Mouse (Mus musculus) cortical plate, adult 2 months (tissue): ENCODE measurements around the gene Aknad1. TPM values are rescaled to one million over a fixed set of nuclear protein-coding genes. Genes with fewer than 3 reads are reported as not detected.

Experiments used
- H3K27ac ChIP-seq: fragments of 200-500 bp; 2 replicates; pipeline ENCODE4 v1.5.1; 2012; ENCODE audit warnings: low read length, control low read depth, inconsistent platforms; ENCODE audit not compliant: insufficient read depth
- H3K4me1 ChIP-seq: fragments of 200-500 bp; 2 replicates; pipeline ENCODE4 v1.6.1; 2011; ENCODE audit warnings: low read length; ENCODE audit not compliant: control insufficient read depth, insufficient read depth
- H3K4me3 ChIP-seq: fragments of 200-500 bp; 2 replicates; pipeline ENCODE4 v1.5.1; 2011; ENCODE audit warnings: mild to moderate bottlenecking, low read length, control low read depth; ENCODE audit not compliant: insufficient read depth
- CTCF ChIP-seq: fragments of 200-500 bp; IDR thresholded peaks from 2 replicates; pipeline ENCODE4 v1.5.1; 2011; ENCODE audit warnings: mild to moderate bottlenecking, control low read depth, low read length; ENCODE audit not compliant: insufficient read depth; ENCODE audit errors: extremely low read depth
- POLR2A ChIP-seq: fragments of 200-500 bp; IDR thresholded peaks from 2 replicates; pipeline ENCODE4 v1.6.1; 2011; ENCODE audit warnings: mild to moderate bottlenecking, low read length, control low read depth; ENCODE audit not compliant: insufficient read depth; ENCODE audit errors: extremely low read depth
- polyA plus RNA-seq: library from polyadenylated mRNA; depleted of rRNA; stranded (reverse); fragments of >200 nt; gene quantifications from 2 replicates; pipeline ENCODE4 v1.2.3, GENCODE M21; 2012

Aknad1 gene
- polyA plus RNA-seq, 1 experiment: 0.02 TPM

- TF ChIP-seq CTCF (no peak), POLR2A (no peak)
- Histone ChIP-seq H3K4me1 (peaks cover 4% of the 10 kb centered on the region), H3K27ac (no peak overlapping the region), H3K4me3 (no peak overlapping the region)
Measured at GRCm38 (mm10) chr3:108791054-108791706, 51.7 kb downstream of the Aknad1 start.

GRCm38 (mm10) chr3:108792420-108792819, 53.0 kb downstream of the Aknad1 start:
- peaks cover 4% of the 10 kb centered on the region for H3K4me1 ChIP-seq
- TF ChIP-seq POLR2A (no peak), CTCF (no peak)
- H3K4me3 ChIP-seq: no peak overlapping the region
- no peak overlapping the region for H3K27ac ChIP-seq

GRCm38 (mm10) chr3:108794780-108795179, 55.3 kb downstream of the Aknad1 start:
- H3K27ac ChIP-seq: no peak overlapping the region
- H3K4me1 ChIP-seq: peaks cover 4% of the 10 kb centered on the region
- H3K4me3 ChIP-seq: no peak overlapping the region
- no peak for TF ChIP-seq POLR2A
- no peak for TF ChIP-seq CTCF

GRCm38 (mm10) chr3:108795554-108796299, 56.3 kb downstream of the Aknad1 start:
- TF ChIP-seq POLR2A (no peak), CTCF (no peak)
- Histone ChIP-seq H3K4me1 (peaks cover 4% of the 10 kb centered on the region), H3K27ac (no peak overlapping the region), H3K4me3 (no peak overlapping the region)

- H3K27ac ChIP-seq: no peak overlapping the region
- peaks cover 4% of the 10 kb centered on the region for H3K4me1 ChIP-seq
- TF ChIP-seq CTCF (no peak), POLR2A (no peak)
- H3K4me3 ChIP-seq: no peak overlapping the region
Measured at GRCm38 (mm10) chr3:108796386-108796785, 56.9 kb downstream of the Aknad1 start.

- TF ChIP-seq POLR2A: no peak
- Histone ChIP-seq H3K27ac (no peak overlapping the region), H3K4me1 (no peaks in the 10 kb centered on the region), H3K4me3 (no peak overlapping the region)
Measured at GRCm38 (mm10) chr3:108797723-108798122, 58.3 kb downstream of the Aknad1 start.

DNA sequence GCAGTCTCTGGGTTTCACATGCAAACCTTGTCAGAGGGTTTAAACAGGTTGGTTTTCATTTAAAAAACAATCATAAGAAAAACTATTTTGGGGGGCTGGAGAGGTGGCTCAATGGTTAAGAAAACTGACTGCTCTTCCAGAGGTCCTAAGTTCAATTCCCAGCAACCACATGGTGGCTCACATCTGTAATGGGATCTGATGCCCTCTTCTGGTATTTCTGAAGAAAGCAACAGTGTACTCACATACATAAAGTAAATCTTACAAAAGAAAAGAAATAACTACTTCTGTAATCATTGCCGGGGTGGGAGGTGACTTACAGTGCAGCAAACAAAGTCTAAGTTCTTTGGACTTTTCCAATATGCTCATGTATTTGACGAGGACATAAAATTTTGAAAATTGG, 58.9 kb downstream of the Aknad1 start:
- TF ChIP-seq POLR2A (no peak), CTCF (no peak)
- no peak overlapping the region for H3K4me3 ChIP-seq
- H3K4me1 ChIP-seq: no peaks in the 10 kb centered on the region
- H3K27ac ChIP-seq: no peak overlapping the region

DNA sequence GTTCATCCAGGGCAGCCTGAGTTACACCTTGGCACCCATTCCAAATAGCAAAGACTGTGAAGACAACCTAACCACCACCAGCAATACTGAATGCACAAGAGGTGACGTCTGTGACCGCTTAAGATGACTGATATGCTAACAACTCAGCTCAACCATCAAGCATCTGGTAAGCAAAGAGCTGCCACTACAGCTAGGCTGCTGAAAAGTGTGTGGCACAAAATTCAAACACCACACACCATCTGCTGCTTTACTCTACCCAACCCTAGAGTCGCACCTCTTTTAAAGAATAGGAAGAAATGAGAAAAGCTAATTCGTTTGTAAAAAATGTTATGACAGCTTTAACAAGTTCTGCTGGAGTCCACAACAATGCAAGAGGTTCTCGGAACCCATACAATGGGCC, 66.2 kb downstream of the Aknad1 start:
- TF ChIP-seq POLR2A (no peak), CTCF (no peak)
- Histone ChIP-seq H3K27ac (no peak overlapping the region), H3K4me1 (no peaks in the 10 kb centered on the region), H3K4me3 (no peak overlapping the region)

GRCm38 (mm10) chr3:108810747-108811263, 71.3 kb downstream of the Aknad1 start:
- no peaks in the 10 kb centered on the region for H3K4me1 ChIP-seq
- H3K4me3 ChIP-seq: no peak overlapping the region
- no peak overlapping the region for H3K27ac ChIP-seq
- TF ChIP-seq CTCF (no peak), POLR2A (no peak)

- TF ChIP-seq CTCF (no peak), POLR2A (no peak)
- no peak overlapping the region for H3K4me3 ChIP-seq
- H3K4me1 ChIP-seq: peaks cover 2% of the 10 kb centered on the region
- H3K27ac ChIP-seq: no peak overlapping the region
Measured at GRCm38 (mm10) chr3:108815631-108816030, 76.2 kb downstream of the Aknad1 start.
